26 mouse cellular contexts compared by ENCODE assay signal in the genomic region with DNA sequence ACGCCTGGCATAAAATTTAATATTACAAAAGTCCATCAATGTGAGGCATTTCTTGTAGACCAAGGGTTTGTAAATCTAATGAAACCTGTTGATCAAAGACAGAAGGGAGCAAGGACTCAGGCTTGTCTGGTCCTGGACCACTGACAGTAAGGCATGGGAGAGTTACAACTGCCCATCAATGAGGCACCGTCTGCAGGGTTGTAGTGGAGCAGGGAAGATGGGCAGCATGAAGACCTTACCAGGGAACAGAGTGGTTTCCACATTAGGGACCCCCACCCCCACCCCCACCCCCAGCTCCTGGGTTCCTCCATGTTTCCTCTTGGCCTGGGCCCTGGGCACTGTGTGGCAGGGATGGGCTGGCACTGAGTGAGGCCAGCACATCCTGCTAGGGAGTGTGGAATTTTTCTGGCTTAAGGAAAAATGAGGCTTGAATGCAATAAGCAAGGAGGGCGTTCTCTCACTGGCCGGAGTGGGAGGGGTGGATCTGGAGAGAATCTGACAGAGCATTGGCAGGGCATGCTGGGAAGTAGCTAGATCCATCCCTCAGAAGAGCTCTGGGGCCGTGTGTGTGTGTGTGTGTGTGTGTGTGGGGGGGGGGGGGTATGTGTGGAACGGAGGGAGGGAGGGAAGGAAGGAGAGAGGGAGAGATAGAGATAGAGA.
DNase-seq lines count a peak whose midpoint lies in the region; ATAC-seq lines count a peak whose summit lies in the region.
"Had no signal": no experiment of that assay in that cellular context is flagged by ENCODE, and none has a peak within 500 bp of the region (broad histone marks: within the 10 kb centered on the region; RNA-seq: fewer than 3 reads in every experiment).

No protein-coding gene starts in this region.

- peak; percentile 28; the same call in 1 of the 2 replicates for ATAC-seq in frontal cortex, adult (ENCODE audit: low TSS enrichment)
- peak; percentile 49; the same call in 1 of the 2 replicates for ATAC-seq in kidney, embryonic 16.5 days (ENCODE audit: low FRiP score, low TSS enrichment)
- ATAC-seq in midbrain, embryonic 11.5 days (ENCODE audit: low FRiP score), result no peak
- ATAC-seq in midbrain, embryonic 13.5 days, result no peak
- ATAC-seq: forebrain, embryonic 13.5 days; intestine, postnatal 0 days; Patski had no signal

- no peaks in the 10 kb centered on the region for H3K27me3 ChIP-seq in kidney, embryonic 16.5 days (ENCODE audit: insufficient read depth, low read length)
- H3K27me3 ChIP-seq in midbrain, embryonic 11.5 days (ENCODE audit: control insufficient read depth, insufficient read depth, low read length), result no peaks in the 10 kb centered on the region
- no peaks in the 10 kb centered on the region for H3K27me3 ChIP-seq in midbrain, embryonic 13.5 days
- H3K27me3 ChIP-seq: forebrain, embryonic 13.5 days; heart, embryonic 15.5 days; hindbrain, embryonic 12.5 days; lung, embryonic 15.5 days; Patski had no signal

- no peaks in the 10 kb centered on the region for H3K36me3 ChIP-seq in kidney, embryonic 16.5 days (ENCODE audit: insufficient read depth, low read length)
- H3K36me3 ChIP-seq in midbrain, embryonic 11.5 days (ENCODE audit: control insufficient read depth, insufficient read depth, low read length), result no peaks in the 10 kb centered on the region
- H3K36me3 ChIP-seq in midbrain, embryonic 13.5 days, result no peaks in the 10 kb centered on the region
- H3K36me3 ChIP-seq: G1E; heart, embryonic 15.5 days; hindbrain, embryonic 12.5 days; lung, embryonic 15.5 days had no signal

- H3K27ac ChIP-seq in kidney, embryonic 16.5 days (ENCODE audit: low read length), result no peak overlapping the region
- no peak overlapping the region for H3K27ac ChIP-seq in midbrain, embryonic 11.5 days (ENCODE audit: low read depth, low read length)
- H3K27ac ChIP-seq in midbrain, embryonic 13.5 days, result no peak overlapping the region
- H3K27ac ChIP-seq: forebrain, embryonic 13.5 days; heart, embryonic 15.5 days; hindbrain, embryonic 12.5 days; liver, embryonic 14.5 days; lung, embryonic 15.5 days had no signal

- no peak overlapping the region for H3K4me3 ChIP-seq in kidney, embryonic 16.5 days (ENCODE audit: low read length)
- no peak overlapping the region for H3K4me3 ChIP-seq in midbrain, embryonic 11.5 days (ENCODE audit: low read depth, low read length)
- H3K4me3 ChIP-seq in midbrain, embryonic 13.5 days (replicated peaks), result no peak overlapping the region
- H3K4me3 ChIP-seq: forebrain, embryonic 13.5 days; heart, embryonic 15.5 days; hindbrain, embryonic 12.5 days; lung, embryonic 15.5 days had no signal

- no peaks in the 10 kb centered on the region for H3K9me3 ChIP-seq in kidney, embryonic 16.5 days (ENCODE audit: low read length)
- H3K9me3 ChIP-seq in midbrain, embryonic 11.5 days (ENCODE audit: control insufficient read depth, low read length), result no peaks in the 10 kb centered on the region
- no peaks in the 10 kb centered on the region for H3K9me3 ChIP-seq in midbrain, embryonic 13.5 days
- H3K9me3 ChIP-seq: forebrain, embryonic 13.5 days; G1E; heart, embryonic 15.5 days; hindbrain, embryonic 12.5 days; lung, embryonic 15.5 days had no signal

- no peak overlapping the region for H3K9ac ChIP-seq in kidney, embryonic 16.5 days (replicated peaks; ENCODE audit: low read length)
- no peak overlapping the region for H3K9ac ChIP-seq in midbrain, embryonic 11.5 days (ENCODE audit: low read length)
- no peak overlapping the region for H3K9ac ChIP-seq in midbrain, embryonic 13.5 days (replicated peaks)
- H3K9ac ChIP-seq: forebrain, embryonic 13.5 days; heart, embryonic 15.5 days; hindbrain, embryonic 12.5 days; liver, embryonic 14.5 days; lung, embryonic 15.5 days had no signal

- 78% methylated on average over 5 of the region's 6 CpGs for WGBS in kidney, embryonic 16.5 days
- WGBS in midbrain, embryonic 11.5 days, result 82% methylated on average over 5 of the region's 6 CpGs
- 85% methylated on average over 5 of the region's 6 CpGs for WGBS in midbrain, embryonic 13.5 days

- DNase-seq in frontal cortex, postnatal 25 days (ENCODE audit: low spot score in 2 of 2), result no peak
- DNase-seq in kidney, postnatal 25 days, result no peak
- DNase-seq in midbrain, embryonic 11.5 days (ENCODE audit: low spot score, missing footprints), result peak; percentile 72
- no peak for DNase-seq in adrenal gland, postnatal 14 days
- DNase-seq: adrenal gland, postnatal 10 days; cerebellum, adult 11-12 months; cerebellum, adult 9-11 months; embryo, embryonic 11 days; kidney, adult 9 months; kidney, postnatal 14 days; liver; midbrain, embryonic 14.5 days; right cerebral cortex, postnatal 14 days; thymus, adult 18-20 months; thymus, postnatal 25 days had no signal

- H3K4me2 ChIP-seq in kidney, embryonic 16.5 days (replicated peaks; ENCODE audit: low read depth, low read length), result no peak overlapping the region
- no peak overlapping the region for H3K4me2 ChIP-seq in midbrain, embryonic 11.5 days
- H3K4me2 ChIP-seq in midbrain, embryonic 13.5 days (replicated peaks), result no peak overlapping the region
- H3K4me2 ChIP-seq: forebrain, embryonic 13.5 days; heart, embryonic 15.5 days; hindbrain, embryonic 12.5 days; lung, embryonic 15.5 days had no signal

- H3K4me1 ChIP-seq in kidney, embryonic 16.5 days (ENCODE audit: insufficient read depth, low read length), result peaks cover 4% of the 10 kb centered on the region; the same call in 1 of the 2 replicates
- no peaks in the 10 kb centered on the region for H3K4me1 ChIP-seq in midbrain, embryonic 11.5 days (ENCODE audit: control insufficient read depth, insufficient read depth, low read length)
- no peaks in the 10 kb centered on the region for H3K4me1 ChIP-seq in midbrain, embryonic 13.5 days (replicated peaks)

Comparison
In these comparisons a context has a peak if more than half of its experiments do, and no peak if none do; other contexts are left out.
1. ATAC-seq: peak in frontal cortex, adult (single experiment) and kidney, embryonic 16.5 days (single experiment); none in midbrain, embryonic 11.5 days (single experiment) and midbrain, embryonic 13.5 days (single experiment).